Mouse (Mus musculus): ENCODE measurements at regions not wholly inside any gene's neighbourhood (a gene's known extent, or its start where the extent isn't known, plus 50 kb on each side); places are given as distances from the start of the nearest gene placed in this dataset.

GRCm38 (mm10) chr11:112982165-112982801 lies 200.3 kb downstream of the Sox9 start:
- no peak for DNase-seq

DNA sequence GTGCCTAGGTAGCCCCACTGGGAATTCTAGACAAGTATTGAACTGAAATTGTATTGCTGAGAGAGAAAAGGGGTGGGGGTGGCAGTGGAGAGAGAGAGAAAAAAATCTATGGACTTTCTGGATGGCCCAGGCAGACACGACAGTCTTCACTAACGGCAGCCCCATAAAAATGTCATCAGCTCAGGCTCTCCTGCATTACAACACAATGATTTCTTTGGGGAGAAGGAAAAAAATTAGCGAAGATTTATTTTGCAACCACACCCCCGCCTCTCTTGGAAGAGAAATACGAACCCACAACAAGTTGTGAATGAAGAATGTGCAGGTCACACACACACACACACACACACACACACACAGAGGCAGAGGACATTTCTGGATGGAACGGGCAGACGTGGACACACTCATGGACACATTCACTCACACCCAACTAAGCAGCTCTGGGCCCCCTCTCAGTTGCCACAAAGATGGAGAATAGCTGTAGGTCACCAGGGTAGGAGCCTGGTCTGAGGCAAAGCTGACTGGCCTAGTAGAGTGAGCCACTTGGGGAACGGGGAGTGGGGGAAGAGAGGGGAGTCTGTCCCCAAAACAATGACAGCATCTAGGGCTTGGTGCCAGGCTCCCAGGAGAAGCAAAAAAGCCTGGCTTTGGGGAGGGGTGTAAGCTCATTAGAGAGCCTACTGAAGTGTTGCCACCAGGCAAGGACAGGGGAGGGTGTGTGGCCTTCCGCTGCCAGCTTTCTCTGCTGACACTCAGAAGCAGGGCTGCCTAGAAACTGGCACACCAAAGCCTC lies 201.0 kb downstream of the Sox9 start:
- peak; percentile 24 for DNase-seq

- no peak for DNase-seq
These were observed 204.1 kb downstream of the Sox9 start for GRCm38 (mm10) chr11:112986029-112986573.

DNA sequence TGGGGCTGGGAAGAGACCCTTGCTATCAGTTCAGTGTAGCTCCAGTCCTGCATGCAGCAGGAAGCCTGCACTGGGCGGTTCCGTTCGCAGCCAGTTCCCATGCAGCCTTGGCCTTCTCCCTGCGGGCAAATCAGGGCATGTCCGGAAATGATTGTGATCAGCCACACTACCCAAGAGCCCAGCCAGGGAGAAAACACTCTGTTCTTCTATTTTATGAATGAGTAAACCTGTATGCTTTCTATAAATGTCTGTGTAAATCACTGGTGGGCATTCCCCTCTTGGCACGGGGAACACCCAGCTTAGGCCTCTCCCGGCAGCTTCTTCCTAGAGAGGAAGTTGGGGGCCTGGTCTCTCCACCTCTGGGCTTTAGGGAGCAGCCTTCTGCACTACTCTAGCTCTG lies 205.8 kb downstream of the Sox9 start:
- peak; percentile 39 for DNase-seq

- DNase-seq, result no peak
These were observed 206.9 kb downstream of the Sox9 start for GRCm38 (mm10) chr11:112988900-112989299.

- no peak for DNase-seq
These were observed 208.0 kb downstream of the Sox9 start for GRCm38 (mm10) chr11:112989981-112990512.

GRCm38 (mm10) chr11:112990751-112991150 lies 208.7 kb downstream of the Sox9 start:
- no peak for DNase-seq

DNA sequence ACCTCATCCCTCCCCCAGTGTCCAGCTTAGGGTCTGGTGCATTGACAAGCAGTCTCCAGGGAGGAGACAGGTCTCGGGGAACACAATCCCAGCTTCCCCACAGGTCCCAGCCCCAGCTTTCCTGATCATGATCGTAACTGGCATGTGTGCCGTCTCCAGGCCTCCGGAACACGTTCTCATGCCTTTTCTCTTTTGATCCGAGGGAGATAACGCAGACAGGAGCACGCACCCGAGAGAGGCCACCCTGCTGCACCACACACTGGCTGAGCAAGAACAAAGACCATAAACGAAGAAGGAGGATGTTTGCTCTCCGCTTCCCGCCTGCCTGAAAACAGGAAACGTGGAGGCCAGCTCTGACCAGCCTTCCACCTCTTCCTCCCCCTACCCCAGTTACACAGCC lies 209.8 kb downstream of the Sox9 start:
- peak; percentile 24 for DNase-seq

DNA sequence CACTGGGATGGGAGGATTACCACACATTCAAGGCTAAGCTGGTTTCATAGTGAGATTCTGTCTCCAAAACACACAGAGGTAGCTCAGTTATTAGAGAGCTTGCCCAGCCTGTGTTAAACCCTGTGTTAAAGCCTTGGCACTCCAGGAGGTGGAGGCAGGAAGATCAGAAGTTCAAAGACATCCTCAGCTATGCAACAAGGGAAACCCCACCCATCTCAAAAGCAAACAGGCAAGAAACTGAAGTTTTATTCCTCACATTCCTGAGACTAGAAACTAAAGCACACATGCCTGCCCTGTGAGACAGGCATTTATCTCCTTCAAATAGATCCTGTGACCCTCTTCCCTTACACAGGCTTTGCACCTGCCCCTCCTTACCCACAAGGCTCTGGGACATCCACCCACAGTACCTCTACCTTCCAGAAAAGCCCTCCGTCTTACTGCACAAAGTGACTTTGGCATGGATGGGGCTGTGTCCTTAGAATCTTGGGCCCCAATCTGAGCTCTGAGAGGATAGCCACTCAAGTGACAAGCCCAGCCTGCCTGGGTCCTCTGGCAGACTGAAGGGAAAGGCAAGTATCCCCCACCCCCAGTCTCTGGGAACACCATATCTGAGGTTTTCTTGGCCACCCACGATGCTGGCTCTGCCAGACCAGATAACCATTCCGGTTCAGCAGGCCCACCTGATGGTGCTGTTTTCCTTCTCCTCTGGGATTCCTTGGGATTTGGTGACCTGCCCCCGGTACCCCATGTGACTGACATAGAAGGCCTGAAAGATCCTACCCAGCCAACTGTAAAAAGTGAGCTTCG lies 217.0 kb downstream of the Sox9 start:
- no peak for DNase-seq

DNA sequence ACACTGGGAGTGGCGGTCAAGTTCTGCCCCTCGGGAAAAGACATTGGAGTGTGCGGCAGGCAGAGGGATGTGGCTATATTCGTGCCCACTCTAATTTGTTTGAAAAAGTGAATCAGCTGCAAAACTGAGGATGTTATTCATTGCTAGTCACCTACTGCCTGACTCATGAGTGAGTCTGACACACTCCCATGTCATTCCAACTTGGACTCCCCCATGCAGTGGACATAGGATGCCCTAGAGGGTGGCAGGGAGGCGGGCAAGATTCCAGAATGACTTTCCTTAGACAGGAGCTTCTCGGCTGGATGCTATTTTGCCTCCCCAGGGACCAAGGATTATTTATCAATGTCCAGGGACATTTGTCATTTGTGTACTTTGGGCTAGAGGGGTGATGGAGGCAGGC lies 219.0 kb downstream of the Sox9 start:
- no peak for DNase-seq

DNA sequence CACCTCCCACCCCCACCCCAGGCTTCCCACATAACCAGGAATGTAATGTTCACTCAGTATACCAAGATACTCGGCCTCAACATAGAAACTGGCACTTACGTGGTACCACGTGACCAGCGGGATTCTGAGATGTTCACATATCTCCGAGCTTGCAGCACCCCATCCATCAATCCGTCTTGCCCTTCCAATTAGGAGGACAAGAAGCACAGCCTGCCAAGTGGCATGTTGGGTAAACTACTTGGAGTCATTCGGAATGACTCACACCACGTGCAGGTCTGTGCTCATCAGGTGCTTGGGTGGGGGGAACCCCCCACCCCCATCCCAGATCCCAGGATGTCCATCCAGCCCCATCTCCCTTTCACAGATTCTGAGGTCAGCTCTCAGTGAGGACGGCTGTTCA lies 223.9 kb downstream of the Sox9 start:
- no peak for DNase-seq

DNA sequence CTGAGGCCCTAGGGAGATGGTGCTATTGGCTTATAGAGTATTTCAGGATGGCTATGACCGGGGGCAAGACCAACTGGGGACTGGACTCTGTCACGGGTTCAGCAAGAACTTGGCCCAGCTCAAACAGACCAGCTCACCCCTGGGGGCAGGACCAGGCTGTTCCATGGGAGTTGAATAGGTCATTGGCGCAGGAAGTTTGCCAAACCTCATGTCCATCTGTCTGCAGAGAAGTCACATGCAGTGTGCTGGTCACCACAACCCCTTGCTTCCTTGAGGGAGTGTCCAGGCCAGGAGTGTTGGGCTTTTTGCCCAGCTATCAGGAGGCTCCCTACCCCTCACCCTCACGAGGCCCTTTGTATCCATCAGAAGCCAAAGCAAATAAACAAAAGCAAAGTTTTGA lies 226.5 kb downstream of the Sox9 start:
- no peak for DNase-seq

GRCm38 (mm10) chr11:113009376-113009775 lies 227.4 kb downstream of the Sox9 start:
- no peak for DNase-seq

DNA sequence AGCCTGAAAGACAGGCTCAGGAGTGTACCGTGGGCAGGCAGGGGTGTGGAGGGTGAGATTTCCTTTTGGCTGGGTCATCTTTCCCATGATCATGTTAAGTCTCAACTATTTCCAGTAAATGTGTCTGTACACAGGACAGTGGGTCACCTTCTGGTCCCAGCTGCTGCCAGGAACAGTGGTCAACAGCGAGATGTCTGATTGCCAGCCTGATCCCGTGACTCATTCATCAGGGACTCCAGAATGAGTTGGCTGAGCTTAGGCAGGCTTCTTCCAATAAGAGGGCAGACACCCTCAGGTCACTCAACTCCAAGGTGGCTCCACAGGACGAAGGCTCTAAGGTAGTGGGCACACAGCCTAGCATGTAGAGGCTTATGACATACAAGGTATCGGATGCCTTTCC lies 228.9 kb downstream of the Sox9 start:
- no peak for DNase-seq

DNA sequence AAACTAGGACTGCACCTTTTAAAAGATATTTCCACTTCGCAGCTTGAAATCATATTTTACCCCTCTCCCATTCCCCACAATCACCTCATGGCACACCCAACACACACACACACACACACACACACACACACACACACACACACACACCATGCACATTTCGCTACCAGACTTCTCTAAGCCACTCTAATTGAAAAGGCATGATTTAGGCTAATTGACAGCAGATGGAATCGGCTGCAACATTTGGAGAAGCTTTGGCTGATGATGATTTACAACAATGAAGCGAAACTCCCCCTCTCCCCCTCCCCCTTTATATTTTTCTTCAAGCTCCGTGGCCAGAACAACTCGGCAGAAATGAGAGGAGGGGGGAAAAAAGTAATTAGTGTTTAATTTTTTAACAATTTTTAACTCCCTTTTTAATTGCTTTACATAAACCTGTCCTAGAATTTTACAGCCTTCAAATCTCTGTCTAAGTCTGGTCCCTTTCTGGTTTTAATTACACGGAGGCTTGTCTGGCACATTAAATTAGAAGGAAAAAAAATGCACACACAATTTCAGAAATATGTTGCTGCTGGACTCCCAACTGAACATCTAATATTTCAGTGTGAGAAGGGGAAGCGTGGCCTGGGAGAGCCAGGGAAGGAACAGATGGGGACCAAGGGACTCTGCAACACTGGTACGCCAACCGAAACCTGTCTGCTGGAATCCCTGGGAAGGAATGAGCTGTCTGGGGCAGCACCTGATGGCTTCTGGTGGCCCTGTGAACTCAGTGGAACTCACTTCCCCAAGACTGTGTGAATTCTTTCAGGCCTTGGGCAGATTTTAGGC lies 232.4 kb downstream of the Sox9 start:
- no peak for DNase-seq

DNA sequence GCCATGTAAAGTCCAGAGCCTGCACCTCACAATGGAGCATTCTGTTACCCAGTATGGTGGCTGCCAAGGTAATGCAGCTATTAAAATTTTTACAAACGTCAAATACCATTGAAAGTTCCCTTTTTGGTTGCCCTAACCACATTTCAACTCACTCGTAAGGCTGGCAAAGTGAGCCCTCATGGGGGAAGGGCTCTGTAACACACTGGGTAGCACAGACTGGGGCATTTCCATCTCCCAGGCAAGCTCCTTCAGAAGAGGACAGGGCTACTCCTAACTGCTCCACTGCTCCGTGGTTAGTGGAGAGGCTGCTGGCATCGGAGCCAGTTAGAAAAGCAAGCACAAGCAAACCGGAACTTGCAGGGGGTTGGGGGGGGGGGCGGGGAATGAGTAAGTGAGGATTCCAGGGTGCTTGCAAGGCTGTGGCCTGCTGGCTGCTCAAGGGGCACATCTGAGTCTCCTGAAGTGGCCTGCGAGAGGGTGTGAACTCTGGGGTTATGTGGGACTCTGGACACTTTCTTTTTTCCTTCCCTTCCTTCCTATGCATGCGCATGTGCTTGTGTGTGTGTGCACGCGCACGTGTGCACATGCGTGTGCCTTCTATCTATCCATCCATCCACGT lies 233.8 kb downstream of the Sox9 start:
- DNase-seq, result no peak

DNA sequence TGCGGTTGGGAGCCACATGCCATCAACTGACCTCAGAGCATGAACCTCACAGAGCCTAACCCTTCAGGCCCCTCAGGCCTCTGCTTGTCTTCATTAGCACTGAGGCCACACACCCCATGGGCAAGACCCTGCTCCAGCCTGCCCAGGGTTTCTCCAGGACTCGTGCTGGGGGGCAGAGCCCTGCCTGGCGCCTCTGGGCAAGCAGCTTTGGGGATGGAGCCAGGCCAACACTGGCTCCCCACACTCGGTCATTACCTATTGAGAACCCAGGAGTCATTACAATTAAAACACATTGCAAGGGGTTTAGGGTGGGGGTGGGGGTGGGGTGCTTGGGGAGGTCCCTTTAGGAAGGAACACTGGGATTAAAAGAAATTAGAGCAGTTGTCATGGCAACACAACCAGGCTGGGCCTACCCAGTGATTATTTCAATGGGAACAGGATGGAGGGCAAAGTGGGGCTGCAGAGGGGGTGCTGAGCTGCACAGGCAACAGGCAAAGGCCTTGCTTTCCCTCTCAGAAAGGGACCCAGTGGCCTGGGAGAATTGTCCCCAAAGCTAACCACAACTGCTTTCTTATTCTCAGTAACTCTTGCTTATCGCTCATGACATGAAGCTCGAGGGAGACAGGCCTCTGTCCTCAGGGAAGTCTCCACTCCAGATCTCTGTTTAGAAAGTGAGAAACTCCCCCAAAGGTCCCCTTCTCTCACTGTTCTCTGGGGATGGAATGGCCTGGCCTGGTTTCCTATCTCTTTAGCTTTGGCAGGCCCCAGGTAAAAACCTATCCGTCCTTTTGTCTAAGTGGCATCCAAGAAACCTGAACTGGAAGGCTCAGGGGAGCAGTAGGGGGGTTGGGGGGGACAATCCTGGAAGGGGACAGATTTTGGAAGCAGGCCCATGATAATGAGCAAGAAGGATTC lies 235.0 kb downstream of the Sox9 start:
- no peak for DNase-seq

DNA sequence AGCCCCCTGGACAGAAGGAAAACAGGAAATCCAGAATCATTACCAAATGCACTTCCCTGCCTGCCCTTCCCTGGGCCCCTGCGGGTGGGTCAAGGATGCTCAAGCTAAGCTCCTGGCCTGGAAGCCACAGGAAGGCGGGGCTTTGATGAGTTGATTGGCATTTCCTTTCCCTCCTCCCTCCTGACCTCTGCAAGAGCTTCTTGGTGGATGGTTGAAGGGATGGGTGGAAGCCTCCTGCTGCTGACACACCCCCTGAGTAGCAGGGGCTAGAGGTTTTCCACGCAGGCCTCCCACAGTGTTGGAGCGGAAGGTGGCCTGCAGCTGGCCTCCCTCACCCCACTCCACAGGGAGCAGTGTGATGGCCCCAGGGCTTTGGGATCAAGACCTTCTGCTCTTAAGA lies 239.5 kb downstream of the Sox9 start:
- DNase-seq, result no peak

DNA sequence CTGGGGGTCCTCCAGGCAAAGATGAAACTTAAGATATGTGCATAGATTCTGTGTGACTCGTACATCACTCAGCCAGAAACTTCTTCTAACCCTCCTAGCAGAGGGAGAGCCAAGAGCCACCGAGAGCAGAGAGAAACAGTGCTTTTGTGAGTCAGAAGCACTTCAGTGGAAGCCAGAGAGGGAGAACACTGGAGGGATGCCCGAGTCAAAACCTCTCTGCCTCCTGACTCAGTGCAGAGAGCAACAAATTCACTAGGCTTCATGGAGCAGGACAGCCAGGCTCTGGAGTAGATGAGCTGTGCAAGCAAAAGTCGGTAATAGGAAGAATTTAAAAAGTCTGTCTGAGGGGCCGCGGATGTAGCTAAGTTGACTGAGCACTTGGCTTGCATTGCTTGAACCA lies 245.0 kb downstream of the Sox9 start:
- no peak for DNase-seq

GRCm38 (mm10) chr11:113028235-113028919 lies 246.4 kb downstream of the Sox9 start:
- DNase-seq, result no peak

Data from lung, postnatal 14 days (tissue).